Mouse (Mus musculus): ENCODE results near the gene Fcmr.

Gene Fcmr

DNA sequence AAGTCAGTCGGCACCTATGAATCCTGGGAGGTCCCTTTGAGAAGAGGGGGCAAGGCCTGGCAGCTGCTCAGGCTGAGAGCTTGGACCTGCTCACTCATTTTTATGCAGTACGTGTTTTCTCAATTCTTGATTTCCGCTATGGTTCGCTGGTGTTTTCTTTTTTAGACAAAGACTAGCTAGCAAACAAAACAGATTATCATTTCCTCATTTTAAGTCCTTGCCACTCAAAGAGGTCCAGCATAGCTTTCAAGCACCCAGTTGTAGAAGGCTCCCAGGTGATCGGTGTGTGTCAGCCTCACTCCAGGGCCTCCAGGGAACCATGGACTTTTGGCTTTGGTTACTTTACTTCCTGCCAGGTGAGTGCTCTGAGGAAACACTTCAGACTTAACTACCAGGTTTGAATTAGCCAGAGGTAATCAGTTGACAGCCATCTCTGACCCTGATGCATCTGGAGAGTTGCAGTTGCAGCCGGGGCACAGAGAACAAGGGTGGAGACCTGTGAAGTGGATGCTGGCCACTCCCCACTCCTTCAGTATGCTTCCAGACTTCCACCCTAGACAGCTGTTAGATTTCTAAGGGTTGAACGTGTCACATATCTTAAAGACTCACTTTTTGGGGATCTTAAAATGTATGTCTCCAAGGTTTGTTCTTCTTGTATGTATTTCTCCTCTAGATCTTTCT, at the start of gene Fcmr:
Fcmr (plus strand) TSS at position 129 of the 681 bp plus-strand sequence.
- no peak for DNase-seq (ENCODE audit: low read depth, low spot score)

DNA sequence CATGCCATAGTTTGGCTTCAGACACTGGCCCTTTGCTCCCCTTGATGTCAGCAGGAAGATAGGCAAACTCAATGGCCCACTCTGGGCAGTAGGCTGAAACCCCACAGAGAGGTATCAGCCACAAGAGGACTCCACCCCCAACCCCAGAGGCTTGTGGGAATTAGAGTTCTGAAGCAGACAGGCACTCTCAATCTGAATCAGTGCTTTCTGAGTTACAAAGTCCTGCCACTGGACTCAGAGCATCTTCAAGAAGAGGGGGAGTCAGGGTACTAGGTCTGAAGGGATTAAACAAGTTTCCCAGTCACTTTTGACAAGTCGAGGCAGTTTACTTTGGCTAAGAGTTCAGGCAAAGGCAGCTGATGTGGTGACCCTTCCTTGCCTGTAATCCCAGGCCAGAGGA, 45.7 kb upstream of the Fcmr start:
- no peak for DNase-seq (ENCODE audit: low read depth, low spot score)

DNA sequence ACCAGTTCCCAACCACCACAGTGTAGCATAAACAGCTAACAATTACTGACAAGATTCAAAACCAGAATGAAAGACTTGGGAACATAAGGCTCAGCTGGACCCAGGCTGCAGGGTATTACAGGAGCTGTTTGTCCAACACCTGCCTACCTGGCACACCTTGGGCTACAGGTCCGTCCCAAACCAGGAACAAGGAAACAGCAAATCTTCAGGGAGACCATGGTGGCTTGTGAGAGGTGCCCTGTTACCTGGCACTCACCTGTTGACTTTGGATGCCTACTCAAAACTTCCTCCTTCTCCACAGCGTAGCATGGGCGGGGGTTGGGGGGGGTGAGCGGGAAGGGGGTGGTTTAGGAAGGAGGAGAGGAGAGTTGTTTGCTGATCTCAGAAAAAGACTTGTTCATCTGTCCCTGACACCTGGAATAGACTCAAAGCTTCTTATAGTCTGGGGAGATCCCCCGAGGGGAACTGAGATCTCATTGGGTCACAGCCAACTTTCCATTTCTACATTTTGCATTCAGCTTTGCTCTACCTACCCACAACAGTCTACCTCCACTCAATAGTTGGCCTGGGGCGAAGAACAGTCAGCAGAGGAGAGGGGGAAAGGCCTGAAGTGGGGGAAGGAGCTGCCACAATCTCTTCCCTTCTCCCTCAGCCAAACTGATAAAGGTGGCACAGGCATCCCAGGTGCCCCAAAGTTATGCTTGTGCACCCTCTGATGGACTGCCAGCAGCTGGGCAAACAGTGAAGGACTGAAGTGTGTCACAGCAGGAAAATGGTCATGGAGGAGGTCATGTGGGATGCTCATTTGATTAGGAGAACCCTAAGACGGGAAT, 44.9 kb upstream of the Fcmr start:
- peak; percentile 52 for DNase-seq (ENCODE audit: low read depth, low spot score)

DNA sequence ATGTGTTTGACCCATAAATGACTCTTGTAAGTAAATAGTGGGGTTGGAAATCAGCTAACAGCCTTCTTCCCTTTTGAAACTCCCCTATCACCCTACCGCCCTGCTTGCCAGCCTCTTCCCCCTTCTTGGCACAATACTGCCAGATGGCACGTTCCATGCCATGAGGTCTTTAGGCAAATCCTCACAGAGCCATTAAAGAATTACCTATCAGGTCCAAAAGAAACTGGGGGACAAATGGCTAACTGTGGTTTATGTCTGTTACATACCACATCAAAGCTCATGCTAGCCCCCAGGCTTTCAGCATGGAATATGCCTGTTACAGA, 44.4 kb upstream of the Fcmr start:
- DNase-seq (ENCODE audit: low read depth, low spot score): no peak

DNA sequence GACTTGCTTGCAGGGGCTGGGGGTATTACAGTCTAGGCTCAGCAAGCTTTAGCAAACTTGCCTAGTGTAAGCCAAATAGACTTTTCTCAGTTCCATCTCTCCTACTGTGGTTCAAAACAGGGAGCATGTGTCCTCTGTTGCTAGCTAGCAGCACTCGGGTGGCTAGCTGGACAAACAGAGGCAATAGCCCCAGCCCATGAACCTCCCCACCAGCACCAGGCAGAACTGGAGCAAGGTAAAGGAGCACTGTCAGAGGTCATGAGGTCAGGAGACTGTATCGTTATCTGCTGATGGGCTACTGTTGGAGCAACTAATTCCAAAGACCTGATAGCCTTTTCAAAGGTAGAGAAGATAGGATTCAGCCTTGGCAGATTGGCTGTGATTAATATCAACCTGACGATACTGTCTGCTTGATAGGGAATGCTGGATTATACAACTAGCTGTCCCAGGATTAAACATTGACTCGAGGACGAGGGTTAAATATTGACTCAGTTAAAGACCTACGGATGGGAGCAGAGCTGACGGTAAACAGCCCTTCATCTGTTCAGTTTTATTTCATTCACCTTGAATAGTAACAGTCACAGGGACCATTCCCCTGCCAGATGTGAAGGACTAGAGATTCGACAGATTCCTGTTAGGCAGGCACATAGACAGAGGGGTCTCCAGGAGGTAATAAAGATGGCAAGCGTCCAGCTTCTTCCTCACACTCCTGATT, 43.4 kb upstream of the Fcmr start:
- DNase-seq (ENCODE audit: low read depth, low spot score): no peak

DNA sequence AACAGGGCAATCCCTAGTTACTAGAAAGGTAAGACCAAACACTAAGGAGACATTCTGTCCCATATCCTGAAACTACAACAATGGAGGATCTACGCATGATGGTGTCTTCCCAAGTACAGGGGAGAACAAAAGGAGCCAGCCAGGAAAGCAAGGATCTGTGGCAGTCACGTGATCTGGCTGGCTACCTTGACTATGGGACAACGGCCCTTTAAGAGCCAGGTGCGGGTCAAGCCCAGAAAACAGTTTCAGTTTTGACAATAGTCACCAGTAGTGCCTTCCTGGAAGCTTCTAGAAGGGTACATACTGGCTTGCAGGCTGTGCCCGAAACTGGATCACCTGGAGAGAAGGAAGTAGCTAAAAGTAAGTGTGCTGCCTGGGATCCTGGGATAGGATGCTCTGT, 39.0 kb upstream of the Fcmr start, which contains the start of gene Pigr:
Pigr (plus strand) TSS at position 237 of the 400 bp plus-strand sequence.
- DNase-seq (ENCODE audit: low read depth, low spot score): no peak

DNA sequence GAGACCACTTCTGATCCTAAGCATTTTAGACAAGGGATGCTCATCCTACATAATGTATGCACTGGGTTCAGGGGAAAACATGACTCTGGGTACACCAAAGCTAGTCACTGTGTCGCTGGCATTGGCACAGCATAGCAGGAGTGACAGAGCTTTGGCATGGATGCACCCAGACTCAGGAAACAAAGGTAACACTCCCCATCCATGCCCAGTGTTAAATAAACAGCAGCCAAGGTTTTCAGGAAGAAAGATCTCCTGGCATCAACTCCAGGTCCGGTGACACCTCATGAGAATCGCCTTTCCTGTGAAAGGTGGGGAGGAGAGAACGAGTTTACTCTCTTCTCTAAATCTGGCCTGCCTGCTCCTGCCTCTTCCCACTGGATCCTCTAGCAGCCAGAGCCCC, 36.8 kb upstream of the Fcmr start:
- DNase-seq (ENCODE audit: low read depth, low spot score): no peak

DNA sequence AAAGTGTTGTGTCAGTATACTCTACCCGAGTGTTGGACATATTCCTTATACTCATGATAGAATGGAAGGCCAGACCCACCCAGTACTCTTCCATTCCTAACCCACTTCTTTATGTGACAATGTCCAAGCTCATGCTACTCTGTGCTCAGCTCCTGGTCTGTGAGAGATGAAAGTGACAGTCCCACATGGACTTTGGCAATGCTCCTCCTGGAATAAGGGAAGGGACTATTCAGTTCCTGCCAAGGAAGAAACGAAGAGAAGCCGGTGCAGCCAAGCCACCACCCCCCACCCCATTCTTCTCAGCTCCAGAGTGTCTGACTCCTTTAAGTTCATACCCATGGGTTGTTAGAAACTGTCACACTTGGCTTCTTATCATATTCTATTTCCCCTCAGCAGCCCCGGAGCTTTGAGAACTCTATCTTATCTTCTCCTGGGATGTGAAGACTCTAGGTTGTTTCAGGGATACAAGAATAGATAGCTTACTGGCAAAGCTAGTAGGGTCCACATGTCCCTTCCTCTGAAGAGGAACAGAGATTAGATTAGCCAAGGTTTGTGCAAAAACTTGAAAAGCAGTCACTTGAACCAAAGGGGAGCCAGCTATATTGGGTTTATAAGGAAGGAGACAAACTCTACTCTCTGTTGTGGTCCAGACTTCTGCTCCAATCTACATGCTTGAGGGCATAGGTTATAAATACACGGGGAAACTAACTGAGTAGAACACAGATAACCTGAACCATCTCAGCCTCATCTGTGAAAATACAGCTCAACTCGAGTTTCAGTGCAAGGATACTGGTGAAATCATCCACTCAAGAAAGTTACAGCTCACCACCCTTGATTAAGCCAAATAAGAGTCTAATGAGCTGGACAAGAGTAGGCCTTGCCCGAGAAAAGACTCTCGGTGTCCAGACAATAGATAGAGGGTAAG, 35.3 kb upstream of the Fcmr start:
- no peak for DNase-seq (ENCODE audit: low read depth, low spot score)

DNA sequence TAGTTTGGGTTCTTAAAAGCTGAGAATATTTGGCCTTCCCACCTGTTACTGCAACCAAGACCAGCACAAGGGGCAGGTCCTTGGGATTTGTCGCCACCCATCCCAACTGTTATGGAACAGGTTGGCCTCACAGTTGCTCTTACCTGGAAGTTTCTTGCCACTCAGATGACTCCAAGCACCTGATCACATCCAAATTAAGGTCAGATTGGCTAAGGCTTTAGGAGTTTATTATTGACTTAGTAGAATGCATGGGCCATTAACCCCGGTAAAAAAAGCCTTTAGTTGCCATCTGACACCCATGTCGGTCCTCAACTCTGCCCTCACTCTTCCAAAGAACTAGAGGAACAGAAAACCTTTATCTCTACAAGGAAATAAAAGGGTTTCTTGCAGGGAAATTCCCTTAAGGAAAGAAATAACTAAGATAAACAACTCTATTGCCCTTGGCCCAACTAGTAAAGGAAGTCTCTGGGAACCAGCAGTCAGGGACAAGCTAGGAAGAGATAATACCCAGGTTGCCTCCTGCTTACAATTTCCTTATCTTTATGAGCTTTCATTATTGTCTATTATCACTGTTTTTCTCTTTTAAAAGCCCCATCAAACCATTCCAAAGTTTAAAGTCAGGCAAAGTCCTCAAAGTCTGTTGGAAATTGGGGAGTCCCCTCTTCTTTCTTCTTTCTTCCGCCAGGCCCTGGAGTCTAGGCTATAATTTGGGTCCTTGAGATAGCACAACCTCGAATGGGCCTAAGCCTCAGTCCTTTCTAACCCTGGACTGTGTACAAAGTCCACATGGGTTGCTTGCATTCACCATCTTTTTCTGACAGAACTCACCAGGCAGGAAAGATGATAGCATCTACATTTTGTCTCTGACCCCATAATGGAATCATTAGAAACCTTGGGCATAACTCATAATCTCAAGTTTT, 33.0 kb upstream of the Fcmr start:
- no peak for DNase-seq (ENCODE audit: low read depth, low spot score)

DNA sequence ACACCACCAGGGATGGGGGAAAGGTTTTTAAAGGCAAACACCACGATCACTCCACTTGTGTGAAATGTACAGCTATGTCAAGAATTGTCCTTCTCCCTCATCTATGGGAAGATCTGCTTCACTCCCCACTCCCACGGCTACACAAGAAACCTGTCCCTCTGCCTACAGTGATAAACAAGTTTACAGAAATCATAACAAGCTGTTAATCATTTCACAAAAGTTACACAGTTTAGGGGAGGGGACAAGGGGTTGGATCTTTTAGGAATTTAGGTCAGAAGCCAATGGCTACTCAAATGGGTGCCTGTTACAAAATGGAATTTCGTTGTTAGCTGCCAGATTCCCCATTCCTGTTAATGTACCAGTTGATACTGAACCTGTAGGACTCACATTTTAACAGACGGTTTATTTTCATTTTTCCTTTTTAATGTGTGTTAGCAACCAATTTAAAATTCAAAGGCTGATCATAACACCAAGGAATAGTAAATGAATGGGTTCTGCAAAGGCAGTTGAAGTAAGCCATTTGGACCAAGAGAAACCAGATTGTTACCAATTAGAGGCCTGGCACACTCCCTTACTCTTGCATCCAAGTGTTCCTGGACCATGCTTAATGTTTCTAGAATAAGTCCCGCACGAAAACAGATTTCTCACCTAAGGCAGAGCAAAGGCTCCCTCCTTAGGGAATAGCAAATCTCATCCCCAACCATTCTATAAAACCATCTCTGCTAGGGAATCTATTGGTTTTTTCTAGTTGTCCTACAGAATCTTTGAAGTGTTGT, 30.1 kb upstream of the Fcmr start:
- DNase-seq (ENCODE audit: low read depth, low spot score): no peak

DNA sequence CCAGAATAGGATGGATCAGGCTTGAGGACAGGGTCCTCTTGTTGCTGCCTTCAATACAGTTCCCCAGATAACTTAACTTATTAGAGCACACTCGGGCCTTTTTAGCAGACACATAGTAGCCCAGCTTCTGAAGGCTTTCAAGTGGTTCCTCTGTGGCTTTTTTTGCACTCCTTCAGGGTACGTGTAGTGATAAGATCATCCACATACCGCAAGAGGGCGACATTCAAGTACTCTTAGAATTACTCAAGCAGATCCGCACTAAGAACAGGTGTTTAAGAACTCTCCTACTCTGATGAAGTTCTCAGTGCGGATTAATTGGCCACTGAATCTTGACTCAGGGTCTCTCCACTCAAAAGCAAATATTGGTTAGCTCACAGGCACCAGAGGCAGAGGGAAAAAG, 27.2 kb upstream of the Fcmr start:
- peak; percentile 81 for DNase-seq (ENCODE audit: low read depth, low spot score)

DNA sequence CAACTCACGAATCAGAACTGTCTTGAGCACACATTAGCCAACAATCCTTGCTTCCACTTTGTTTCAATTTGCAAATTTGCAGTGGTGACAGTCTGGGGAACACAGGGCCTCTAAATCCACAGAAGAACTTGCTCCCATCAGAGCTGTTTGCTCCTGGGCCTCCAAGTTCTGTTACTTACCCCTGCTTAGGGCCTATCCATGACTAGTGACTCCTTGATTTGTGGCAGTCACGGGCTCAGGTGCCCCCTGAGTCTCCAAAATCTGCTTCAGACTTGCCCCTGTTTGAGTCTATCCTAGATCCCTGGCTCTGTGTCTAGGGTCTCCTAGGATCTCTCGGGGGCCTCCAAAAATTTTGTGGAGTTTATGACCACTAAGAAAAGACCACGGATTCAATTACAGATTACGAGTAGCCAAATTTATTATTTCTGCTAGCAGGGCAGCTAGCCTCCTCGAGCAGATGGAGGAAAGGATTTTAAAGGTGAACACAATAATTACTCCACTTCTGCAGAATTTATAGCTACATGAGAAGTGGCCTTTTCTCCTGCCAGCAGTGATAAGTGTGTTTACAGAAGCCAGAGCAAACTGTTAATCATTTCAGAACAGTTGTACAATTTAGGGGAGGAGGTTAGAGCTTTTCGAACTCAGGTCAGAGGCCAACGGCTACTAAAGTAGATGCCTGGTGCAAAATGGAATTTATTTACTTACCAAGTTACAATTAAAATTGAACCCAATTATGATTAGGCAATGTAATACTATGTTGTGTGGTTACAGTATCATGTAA, 24.7 kb upstream of the Fcmr start:
- DNase-seq (ENCODE audit: low read depth, low spot score): no peak

DNA sequence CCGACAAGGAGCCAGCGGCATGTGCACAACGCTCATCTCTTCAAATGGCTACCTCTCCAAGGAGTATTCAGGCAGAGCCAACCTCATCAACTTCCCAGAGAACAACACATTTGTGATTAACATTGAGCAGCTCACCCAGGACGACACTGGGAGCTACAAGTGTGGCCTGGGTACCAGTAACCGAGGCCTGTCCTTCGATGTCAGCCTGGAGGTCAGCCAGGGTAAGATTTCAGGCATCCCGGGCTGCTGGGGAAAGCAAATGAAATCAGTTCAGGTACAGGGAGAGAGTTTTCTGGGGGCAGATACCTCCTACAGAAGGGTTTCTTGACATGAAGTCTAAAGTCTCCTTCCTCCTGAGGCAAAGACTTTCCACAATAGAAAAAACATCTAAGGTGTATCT, 23.8 kb upstream of the Fcmr start:
- no peak for DNase-seq (ENCODE audit: low read depth, low spot score)

DNA sequence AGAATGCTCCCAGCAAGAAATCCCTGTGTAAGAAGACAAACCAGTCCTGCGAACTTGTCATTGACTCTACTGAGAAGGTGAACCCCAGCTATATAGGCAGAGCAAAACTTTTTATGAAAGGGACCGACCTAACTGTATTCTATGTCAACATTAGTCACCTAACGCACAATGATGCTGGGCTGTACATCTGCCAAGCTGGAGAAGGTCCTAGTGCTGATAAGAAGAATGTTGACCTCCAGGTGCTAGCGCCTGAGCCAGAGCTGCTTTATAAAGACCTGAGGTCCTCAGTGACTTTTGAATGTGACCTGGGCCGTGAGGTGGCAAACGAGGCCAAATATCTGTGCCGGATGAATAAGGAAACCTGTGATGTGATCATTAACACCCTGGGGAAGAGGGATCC, 21.0 kb upstream of the Fcmr start:
- no peak for DNase-seq (ENCODE audit: low read depth, low spot score)

DNA sequence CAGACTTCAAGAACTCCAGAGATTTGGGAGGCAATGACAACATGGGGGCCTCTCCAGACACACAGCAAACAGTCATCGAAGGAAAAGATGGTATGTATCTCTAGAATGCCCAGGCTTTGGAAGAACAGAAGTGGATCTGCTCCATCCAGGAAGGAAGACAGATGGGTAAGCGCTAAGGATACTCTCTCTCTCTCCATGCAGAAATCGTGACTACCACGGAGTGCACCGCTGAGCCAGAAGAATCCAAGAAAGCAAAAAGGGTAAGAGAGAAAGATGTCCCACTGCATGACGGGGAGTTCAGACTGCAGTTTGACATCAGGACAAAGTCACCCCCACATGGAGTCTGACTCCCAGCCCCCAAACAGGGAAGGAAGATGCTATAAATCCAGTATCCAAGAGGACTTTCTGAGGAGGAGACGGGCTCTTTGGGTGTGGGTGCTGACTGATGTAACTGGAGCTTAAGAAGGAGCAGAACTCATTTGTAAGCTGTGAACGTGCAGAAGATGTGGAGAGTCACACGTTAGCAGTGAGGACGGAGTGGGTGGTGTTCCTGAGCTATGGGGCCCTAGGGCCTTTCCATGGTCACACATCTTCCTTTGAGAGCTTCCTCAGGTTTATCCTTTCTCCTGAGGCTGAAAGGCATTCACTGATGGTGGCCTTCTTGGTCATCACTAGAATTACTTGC, 15.8 kb upstream of the Fcmr start:
- no peak for DNase-seq (ENCODE audit: low read depth, low spot score)

DNA sequence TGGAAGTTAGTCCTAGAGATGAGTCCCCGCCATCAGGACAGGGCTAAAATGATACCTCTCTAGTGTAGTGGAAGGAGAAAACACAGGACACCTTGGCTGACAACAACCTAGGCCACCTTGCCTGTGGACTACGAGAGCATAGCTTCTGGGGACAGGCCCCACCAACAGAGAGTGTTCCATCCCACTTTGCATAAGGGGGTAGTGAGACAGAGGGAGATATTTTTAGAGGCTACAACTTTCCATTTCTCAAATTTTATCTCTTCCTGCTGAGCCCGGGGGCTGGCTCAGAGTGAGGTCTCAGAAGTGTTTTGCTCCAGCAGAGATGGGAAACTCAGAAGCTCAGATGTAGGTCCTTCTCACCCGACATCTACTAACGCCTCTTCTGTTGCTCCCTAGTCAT, 15.1 kb upstream of the Fcmr start:
- peak; percentile 42 for DNase-seq (ENCODE audit: low read depth, low spot score)

DNA sequence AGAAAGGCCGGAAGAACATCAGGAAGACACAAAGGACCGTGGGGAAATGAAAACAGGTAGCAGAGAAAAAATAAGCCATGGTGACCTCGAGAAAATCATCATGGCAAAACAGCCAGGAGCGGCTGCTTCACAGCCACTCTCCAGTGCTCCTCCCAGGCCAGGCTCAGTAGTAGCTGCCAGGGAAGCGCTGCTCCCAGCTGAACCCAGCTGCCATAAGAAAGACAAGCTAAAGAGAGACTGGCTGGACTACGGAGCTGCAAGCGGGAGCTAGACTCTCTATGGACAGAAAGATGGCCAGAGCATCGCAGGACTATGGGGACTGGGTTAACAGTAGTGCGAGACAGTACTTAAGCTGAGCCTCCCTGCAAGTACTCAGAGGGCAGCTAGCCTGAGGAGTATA, 10.7 kb upstream of the Fcmr start:
- DNase-seq (ENCODE audit: low read depth, low spot score): no peak

DNA sequence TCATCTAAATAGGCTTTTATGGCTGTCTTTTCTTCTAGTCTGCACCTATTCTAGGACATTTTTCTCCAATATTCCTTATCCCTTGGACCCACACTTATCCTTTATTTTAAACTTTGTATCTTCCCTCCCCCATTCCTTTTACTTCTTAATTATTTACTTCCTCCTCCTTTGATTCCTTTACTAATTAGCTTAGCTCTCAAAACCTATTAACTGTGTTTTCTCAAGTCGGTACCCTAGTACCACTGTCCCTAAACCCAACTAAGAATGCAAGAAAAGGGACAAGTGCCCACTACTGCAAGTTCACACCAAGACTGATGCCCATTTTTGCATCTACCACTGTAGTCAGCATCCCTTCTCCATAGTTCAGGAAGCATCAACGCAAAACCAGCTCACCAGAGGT, 9.7 kb upstream of the Fcmr start:
- DNase-seq (ENCODE audit: low read depth, low spot score): no peak

All from CD4-positive, CD25-positive, alpha-beta regulatory T cell, adult 2 months (primary cell).